Mouse (Mus musculus) right cerebral cortex, postnatal 36 days (tissue): ENCODE data around the gene Vps26c.
"Not testable (repeated sequence)": the region's sequence is repeated elsewhere in the genome, so short reads cannot be mapped to it uniquely, and the experiment has no call there.

ENCODE experiments used
- DNase-seq, 2 experiments: peaks; one replicate each; pipeline ENCODE4 v3.0.0; 2022; ENCODE audit warnings: low spot score in 2 of 2, mixed read lengths in 1 of 2

Vps26c gene

GRCm38 (mm10) chr16:94545781-94546562 is 19.3 kb upstream of the Vps26c start:
- DNase-seq = no peak

- no peak for DNase-seq
Observed at GRCm38 (mm10) chr16:94544540-94545105, 18.0 kb upstream of the Vps26c start.

DNA sequence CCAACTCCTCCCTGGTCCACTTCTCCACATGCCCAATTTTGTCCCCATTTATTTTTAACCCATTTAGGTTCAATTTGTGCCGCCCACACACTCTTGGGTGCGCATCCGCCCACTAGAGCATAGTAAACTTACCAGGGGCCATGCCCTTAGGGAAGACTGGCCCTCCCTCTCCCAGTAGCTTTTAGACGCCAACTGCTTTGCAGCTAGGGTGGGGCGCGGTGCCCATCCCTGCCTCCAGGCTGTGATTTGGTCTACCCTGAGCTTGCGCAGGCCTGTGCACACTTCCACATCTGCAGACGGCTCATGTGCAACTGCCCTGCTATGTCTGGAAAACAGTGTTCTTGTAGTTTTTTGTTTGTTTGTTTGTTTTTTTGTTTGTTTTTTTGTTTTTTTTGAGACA is 16.3 kb upstream of the Vps26c start:
- DNase-seq = no peak

GRCm38 (mm10) chr16:94540140-94540539 is 13.5 kb upstream of the Vps26c start:
- DNase-seq = no peak

DNA sequence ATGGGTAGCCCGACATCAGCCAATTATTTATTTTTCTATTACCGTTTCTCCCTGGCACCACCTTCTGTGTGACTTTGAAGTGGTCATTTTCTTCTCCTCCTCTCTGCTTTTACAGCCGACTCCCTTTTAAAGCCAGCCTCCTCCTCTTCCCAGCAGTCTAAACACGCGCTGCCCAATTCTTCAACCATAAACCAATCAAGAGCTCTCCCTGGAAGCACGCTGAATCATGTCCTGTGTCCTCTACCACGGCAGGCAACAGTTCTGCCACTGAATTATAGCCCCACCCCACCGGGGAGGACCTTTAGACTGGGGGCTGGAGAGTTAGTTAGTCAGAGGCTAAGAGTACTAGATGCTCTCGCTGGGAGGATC is 10.5 kb upstream of the Vps26c start:
- DNase-seq = no peak

DNA sequence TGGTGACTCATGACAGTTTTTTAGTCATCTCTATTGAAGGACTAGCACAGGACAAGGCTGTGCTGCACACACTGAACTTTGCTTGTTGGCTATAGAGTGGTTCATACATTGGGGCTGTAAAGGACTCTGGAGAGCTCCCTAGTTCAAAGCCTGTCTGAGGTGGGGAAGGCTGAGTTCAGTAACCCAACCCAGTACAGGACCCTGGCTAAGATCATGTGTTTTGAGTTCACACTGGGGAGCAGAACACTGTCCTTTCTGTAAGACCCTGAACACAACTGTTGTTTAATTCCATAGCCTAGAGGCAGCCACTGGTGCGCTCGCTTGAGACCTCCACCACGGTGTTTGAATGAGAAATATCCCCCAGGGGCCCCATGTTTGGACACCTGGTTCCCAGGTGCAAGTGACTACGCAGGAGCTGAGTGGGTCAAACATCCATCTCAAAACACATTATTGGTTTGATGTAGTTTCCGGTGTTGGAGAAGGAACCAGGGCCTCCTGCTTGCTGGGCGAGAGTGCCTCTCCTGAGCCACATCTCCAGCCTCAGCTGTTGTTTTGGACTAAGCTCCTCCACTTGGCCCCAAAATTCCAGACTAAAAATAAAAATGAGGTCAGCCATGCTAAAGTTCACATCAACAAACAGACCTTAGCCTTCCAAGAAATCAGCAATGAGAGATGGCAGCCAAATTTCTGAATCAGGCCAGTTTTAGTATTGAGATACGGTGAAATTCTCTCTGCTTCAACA is 10.0 kb upstream of the Vps26c start:
- no peak for DNase-seq

- DNase-seq = no peak
Observed at GRCm38 (mm10) chr16:94535716-94536115, 9.1 kb upstream of the Vps26c start.

GRCm38 (mm10) chr16:94533679-94534078 is 7.0 kb upstream of the Vps26c start:
- DNase-seq = no peak

DNA sequence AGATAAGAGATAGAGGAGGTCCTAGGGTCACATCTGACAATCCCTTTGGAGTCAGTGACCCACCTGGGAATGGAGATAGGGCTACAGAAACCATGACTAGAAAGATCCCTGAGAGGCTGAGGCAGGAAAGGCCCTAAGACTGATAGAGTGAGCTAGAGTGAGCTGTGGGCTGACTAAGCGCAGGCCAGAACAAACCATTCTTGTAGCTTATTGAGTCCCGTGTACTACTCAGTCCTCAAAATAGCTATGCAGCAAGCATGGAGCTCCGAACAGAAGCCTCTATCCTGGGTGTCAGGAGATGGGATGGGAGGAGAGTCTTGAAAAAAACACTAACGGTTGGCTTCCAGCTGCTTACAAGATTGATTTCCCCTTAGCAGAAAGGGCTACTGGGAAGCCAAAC is 4.6 kb upstream of the Vps26c start:
- DNase-seq = no peak

GRCm38 (mm10) chr16:94527546-94527945 is 916 bp upstream of the Vps26c start:
- no peak for DNase-seq

GRCm38 (mm10) chr16:94527152-94527534 is 513 bp upstream of the Vps26c start:
- DNase-seq = no peak

GRCm38 (mm10) chr16:94525955-94526343 is 681 bp downstream of the Vps26c start:
- DNase-seq = no peak

- no peak for DNase-seq
Observed at GRCm38 (mm10) chr16:94524691-94525090, 1.9 kb downstream of the Vps26c start.

DNA sequence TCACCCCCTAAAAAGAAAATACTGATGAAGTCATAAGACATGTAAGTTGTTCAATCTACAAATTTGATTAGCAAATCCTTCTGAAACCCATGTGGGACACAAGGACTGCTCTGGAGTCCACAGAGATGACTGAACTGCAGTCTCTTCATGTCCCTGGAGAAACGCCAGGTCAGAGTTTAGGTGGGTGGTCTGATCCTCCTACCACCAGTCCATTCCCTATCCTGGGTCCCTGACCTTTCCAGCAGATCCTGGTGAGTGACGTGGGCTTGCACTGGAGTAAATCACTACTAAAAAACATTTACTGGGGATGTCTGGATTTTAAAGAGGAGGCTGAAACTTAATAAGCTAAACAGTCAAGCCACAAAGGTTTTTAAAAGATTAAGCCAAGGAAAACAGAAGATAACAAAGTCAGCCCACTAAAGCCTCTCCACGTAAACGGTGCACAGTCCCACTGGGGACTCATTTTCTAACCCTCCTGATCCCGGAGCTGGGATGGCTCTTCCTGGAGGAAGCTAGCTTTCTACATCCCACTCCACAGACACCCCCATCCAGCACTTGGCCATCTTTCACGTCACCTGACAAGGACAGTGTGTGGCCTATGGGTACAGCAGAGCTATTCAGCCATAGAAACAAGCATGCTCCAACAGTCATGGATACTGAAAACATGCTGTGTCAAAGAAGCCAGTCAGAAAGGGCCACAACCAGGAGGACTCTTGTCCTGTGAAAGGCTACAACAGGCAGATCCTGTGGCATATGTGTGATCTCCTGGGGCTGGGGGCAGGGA is 2.8 kb downstream of the Vps26c start:
- DNase-seq = no peak

DNA sequence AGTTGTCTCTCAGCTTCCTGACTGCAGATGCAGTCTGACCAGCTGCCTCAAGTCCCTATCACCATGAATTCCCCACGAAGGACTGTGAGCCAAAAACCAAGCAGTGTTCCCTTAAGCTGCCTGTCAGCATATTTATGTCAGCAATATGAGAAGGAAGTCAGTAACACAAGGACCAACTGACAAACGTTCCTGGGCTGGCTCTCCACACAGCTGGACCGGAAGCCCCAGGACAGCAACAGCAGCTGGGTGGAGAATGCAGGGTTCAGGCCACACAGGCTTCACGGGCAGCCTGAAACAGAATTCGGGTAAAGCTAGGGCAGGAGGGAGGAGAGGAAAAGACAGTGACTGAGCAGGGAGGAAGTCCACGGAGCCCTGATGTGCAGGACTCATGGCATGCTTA is 7.6 kb downstream of the Vps26c start:
- no peak for DNase-seq

DNA sequence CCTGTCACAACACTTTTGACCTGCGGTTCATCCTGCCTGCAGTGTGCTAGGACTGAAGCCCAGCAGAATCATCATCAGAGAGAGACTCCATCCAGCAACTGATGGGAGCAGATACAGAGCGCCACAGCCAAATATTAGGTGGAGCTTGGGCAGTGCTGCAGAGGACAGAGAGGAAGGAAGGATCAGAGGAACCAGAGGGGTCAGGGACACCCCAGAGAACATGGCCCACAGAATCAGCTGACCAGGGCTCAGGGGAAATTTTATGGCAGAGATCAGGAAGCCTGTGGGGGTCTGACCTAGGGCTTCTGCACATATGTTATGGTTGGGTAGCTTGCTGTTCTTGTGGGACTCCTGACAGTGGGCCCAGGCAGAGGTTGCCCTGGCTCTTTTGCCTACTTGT is 9.0 kb downstream of the Vps26c start:
- no peak for DNase-seq

DNA sequence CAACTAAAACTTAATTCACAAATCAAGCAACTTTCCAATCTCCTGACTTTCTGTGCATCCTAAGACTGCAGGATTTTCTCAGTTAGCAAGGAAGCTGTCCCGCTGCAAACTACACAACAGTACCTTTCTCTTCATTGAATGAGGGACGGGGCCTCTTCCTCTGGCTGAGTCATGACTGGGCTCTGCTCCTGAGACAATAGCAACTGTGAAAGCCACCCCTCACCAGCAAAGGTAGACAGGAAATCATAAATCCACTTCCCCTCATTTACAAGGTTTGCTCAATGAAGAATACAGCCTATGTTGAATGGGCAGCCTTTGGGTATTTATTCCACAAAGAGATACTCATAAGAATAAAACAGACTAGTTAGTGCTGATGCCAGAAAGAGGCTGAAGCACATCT is 16.6 kb downstream of the Vps26c start:
- DNase-seq = no peak

- DNase-seq = no peak
Observed at GRCm38 (mm10) chr16:94508769-94509168, 17.9 kb downstream of the Vps26c start.

GRCm38 (mm10) chr16:94507071-94507470 is 19.6 kb downstream of the Vps26c start:
- DNase-seq = no peak

DNA sequence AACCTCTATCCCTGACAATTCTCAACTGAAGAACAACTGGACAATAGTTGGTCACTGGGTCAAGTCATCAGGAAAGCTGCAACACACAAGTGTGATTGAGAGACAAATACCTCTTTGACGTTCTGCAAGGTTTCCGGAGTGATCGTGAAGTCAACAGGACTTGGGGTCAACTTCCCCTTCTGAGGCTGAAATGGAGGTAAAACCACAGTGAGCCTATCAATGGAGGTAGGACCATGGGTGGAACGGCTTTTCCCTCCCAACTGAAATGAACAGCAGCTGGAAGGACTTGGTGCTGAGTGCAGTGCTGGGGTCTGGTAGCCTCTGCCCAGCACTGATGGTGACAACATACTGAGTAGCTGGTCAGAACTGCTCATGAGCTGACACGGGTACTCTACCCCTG is 22.4 kb downstream of the Vps26c start:
- DNase-seq = no peak

- peak; percentile 60 to 64 for DNase-seq
Observed at GRCm38 (mm10) chr16:94497911-94498310, 28.7 kb downstream of the Vps26c start.

GRCm38 (mm10) chr16:94497176-94497575 is 29.5 kb downstream of the Vps26c start:
- not testable (repeated sequence) for DNase-seq
